Mouse (Mus musculus) activated CD4-positive, CD25-positive, alpha-beta regulatory T cell, adult 4 months (primary cell): Measurements from ENCODE around the gene Spata13. TPM values are rescaled to one million over a fixed set of nuclear protein-coding genes. Genes with fewer than 3 reads are reported as not detected.
A peak's percentile ranks its signal among the peaks of the same experiment; 100 is the strongest.

Experiments used
- ATAC-seq: one replicate; pipeline ENCODE4 v1.8.0; 2017
- polyA plus RNA-seq, 2 experiments: library from polyadenylated mRNA; unstranded; fragments of 100-300 nt; shearing (Covaris generic); gene quantifications; one replicate each; pipeline ENCODE4 v1.2.1; 2017

The Spata13 gene
- polyA plus RNA-seq, 2 experiments from 2014 or later: 85.7 to 107 TPM

GRCm38 (mm10) chr14:60721304-60721703, 87.5 kb downstream of the Spata13 start:
- peak; percentile 5 for ATAC-seq

DNA sequence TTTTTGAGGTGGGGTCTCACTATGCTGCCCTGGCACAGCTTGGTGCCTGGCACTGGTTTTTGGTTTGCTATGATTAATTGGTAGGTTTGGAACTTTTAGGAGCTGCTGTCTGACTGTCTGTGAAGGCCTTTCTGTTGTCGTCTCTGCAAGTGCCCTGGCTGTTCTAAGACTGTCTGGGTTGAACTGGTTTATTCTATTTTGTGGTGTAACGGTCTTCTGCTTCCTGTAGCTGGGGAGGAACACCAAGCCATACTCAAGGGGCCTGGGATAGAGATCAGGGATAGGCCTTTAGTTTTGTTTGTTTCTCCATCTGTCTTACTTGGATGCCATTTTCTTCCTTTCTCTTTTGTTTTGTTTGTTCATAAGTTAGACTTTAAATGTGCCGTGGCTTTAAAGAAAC, 88.1 kb downstream of the Spata13 start:
- no peak for ATAC-seq

DNA sequence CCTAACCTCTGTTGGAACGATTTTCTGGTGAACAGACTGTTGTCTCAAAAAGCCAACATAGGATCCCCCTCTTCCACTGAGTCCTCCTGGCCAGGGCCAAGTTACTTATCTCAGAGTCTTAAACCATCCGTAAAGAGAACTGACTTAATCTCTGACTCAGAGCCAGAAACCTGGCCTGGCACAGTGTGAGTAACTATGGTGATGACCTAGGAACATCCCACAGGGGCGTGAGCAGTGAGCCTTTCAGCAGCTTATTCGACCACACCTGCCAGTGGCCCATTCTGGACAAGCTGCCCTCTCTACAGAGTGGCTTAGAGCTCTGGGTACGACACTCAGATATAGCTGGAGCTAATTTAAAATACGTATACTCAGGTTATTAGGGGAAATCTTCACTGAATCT, 92.3 kb downstream of the Spata13 start:
- peak; percentile 37 for ATAC-seq

GRCm38 (mm10) chr14:60727130-60727529, 93.3 kb downstream of the Spata13 start:
- ATAC-seq: peak; percentile 41

- peak; percentile 44 for ATAC-seq
Observed at GRCm38 (mm10) chr14:60732081-60732480, 98.3 kb downstream of the Spata13 start.

GRCm38 (mm10) chr14:60732787-60733186, 99.0 kb downstream of the Spata13 start:
- ATAC-seq: no peak

GRCm38 (mm10) chr14:60733706-60734105, 99.9 kb downstream of the Spata13 start:
- no peak for ATAC-seq

DNA sequence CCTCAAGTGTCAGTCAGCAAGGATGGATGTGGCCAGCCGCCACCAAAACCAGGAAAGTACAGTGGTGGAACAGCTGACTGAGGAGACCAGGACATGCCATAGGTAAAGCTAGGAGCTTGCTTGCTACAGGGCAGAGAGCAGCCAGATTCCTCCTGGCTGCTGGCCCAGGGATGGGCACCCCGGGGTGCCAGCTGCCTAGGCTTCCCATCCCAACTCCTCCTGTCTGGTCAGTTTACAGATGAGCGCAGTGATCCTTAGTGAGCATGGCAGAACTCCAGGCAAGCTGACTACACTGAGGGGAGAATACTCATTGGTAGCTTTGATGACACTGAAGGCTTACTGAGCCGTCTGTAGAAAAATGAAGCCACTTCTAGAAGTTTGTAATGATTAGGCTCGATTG, 101.4 kb downstream of the Spata13 start:
- no peak for ATAC-seq

DNA sequence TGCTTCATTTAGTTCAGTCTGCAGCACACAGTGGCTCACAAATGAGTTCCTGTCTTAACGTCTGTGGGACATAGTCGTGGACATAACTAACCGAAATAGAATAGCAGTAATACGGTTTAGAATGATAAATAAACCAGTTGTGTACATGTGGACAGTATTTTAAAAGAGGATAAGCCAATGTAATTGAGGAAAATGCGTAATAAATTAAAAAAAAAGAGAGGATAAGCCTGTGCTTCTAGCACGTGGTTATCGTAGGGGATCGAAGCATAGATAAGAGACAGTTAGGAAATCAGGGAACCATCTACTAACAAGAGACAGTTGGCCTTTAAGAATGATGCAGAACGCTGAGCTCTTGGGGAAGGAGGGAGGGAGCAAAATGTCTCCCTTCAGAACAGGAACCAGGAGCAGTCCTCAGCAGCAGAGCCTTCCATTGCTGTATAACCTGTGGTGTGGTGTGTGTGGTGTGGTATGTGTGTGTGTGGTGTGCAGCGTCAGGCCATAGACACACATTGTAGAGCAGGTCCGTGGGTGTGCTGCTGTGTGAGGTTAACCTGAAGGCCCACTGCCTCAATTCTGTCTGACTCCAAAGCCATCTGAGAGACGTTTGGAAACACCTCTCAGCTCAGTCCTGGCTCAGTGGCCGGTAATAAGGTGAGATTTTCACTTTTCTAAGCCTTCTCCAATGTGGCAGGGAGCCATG, 102.2 kb downstream of the Spata13 start:
- no peak for ATAC-seq

- ATAC-seq: peak; percentile 69
Observed at GRCm38 (mm10) chr14:60736591-60737192, 102.9 kb downstream of the Spata13 start.

DNA sequence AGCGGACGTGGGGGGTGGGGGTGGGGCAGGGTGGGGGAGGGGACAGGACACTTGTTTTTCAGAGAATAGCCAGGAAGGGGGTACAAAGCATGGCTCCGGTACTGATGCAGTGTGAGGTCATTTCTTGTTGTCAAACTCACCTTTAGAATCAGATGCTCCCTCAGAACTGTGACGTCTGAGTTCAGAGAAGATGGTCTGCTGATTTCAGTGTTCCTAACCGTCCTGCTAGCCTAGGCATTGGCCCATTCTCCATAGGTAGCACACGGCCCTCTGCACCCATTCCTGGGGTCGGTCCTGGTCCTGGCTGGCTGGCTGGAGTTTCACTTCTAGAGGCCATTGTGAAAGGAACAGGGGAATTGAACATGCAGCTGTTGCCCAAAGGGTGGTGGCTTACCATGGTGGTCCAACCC, 103.4 kb downstream of the Spata13 start:
- no peak for ATAC-seq

DNA sequence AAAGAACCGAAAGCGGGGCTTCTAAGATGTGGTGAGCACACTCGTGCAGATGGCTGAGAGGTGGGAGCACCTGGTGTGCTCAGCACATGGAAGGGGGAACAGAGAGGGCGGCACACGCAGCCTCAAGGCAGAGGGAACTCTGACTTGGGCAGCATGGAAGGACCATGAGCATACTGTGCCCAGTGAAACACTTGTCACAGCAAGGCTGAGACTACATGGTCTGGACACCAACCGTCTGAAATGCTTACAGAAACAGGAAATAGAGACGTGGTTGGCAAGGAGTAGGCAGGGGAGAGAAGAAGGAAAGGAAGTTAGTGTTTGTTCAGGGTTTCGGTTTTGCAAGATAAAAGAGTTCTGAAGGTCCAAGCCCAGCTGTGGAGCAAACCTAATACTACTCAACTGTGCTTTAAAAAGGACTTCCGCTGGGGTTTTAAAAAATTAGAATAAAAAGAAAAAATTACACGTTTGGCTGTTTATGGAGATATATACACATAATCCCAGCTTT, 104.7 kb downstream of the Spata13 start:
- ATAC-seq: peak; percentile 53

GRCm38 (mm10) chr14:60739155-60739554, 105.4 kb downstream of the Spata13 start:
- no peak for ATAC-seq

GRCm38 (mm10) chr14:60739616-60740015, 105.8 kb downstream of the Spata13 start:
- no peak for ATAC-seq

GRCm38 (mm10) chr14:60740507-60740906, 106.7 kb downstream of the Spata13 start:
- no peak for ATAC-seq

DNA sequence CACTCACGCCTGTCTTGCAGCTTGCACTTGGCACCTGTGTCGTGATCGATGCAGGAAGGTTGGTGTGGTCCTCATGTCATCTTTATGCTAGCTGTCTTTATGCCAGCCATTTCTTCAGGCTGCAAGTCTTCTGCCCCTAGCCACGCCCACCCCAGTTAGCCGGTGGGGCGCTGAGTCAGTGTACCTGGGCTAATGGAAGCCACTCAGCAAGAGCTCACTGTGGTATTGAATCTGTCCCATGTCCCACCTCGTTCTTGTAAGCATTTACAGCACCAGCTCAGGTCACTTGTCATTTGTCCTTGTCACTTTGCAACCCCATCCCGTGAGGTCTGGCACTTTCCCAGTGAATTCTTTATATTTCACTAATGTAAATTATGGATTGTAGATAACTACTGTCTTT, 107.2 kb downstream of the Spata13 start:
- ATAC-seq: no peak

- ATAC-seq: no peak
Observed at GRCm38 (mm10) chr14:60741490-60741981, 107.7 kb downstream of the Spata13 start.

DNA sequence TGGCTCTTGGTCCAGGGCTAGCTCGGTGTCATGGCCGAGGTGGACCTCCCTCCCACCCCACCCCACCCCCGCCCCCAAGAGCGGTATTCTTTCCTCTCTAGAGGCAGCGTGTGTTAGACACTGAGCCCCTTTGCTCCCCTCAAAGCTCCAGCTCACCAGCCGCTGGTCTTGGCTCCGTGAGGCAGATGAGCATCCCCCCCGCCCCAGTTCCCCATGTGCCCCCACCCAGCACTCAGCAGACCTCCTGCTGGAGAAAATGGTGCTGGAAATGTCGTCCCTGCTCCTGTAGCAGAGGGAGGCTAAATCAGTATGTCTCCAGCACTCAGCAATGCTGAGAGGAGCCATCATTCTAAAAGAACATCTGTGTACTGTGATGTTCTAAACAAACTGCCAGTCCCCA, 109.9 kb downstream of the Spata13 start:
- no peak for ATAC-seq

DNA sequence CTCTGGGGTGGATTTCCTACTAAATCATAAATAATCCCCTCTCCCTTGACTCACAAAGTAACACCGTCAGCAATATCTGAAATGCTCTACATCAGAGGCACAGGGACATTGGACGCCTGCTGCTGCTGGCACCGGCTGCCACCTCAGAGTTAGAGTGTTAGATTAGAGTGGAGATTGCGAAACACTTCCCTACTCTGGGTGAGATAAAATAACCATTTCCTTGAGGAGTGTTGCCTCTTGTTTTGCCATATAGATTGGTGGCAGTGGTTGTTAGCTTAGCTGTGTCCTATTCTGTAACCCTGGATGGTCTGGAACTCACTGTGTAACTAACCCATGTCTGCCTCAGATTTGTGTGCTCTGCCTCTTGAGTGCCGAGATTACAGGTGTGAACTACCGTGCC, 111.4 kb downstream of the Spata13 start:
- ATAC-seq: no peak

- ATAC-seq: no peak
Observed at GRCm38 (mm10) chr14:60746141-60746540, 112.3 kb downstream of the Spata13 start.

DNA sequence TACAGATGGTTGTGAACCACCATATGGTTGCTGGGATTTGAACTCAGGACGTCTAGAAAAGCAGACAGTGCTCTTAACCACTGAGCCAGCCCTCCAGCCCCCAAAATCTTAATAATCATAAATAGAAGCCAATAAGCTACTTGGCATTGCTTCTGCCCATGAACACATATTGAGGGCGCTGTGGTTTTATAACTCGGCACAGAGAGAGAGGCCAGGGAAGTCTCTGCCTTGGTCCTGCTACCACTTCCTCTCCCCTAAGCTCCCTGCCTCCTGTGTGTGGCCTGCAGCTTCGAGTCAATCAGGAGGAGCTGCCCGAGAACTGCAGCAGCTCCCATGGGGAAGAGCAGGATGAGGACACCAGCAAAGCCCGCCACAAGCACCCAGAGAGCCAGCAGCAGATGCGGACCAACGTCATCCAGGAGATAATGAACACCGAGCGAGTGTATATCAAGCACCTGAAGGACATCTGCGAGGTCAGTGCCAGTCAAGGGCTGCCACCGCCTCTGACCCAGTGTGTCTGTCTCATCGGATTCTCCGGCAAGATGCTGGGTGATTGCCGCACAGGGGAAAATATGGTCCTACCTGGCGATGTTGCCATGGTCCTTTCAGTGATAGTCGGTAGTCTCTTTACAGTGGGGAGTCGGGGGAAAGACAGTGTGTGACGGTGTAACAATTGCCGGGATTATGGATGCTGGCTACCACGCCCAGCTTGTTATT, 113.5 kb downstream of the Spata13 start:
- no peak for ATAC-seq

GRCm38 (mm10) chr14:60749880-60750279, 116.1 kb downstream of the Spata13 start:
- no peak for ATAC-seq

DNA sequence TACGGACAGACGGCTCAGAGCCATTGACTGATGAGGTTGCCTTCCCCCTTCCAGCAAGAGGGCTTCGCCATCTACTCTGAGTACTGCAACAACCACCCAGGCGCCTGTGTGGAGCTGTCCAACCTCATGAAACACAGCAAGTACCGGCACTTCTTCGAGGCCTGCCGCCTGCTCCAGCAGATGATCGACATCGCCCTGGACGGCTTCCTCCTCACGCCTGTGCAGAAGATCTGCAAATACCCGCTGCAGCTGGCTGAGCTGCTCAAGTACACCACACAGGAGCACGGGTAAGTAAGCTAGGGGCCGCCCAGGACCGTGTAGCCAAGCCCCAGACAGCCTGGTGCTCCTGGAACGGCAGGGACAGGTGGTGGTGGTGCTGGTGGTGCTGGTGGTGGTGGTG, 117.8 kb downstream of the Spata13 start:
- no peak for ATAC-seq
